Mouse (Mus musculus): ENCODE measurements around the gene Ccdc149.

Ccdc149 gene

GRCm38 (mm10) chr5:52470991-52471801, at the start of gene Ccdc149:
Gene Ccdc149, minus strand, starts transcription at chr5:52471521.
- DNase-seq, result peak; percentile 20

GRCm38 (mm10) chr5:52519921-52520320, 48.6 kb upstream of the Ccdc149 start:
- no peak for DNase-seq

GRCm38 (mm10) chr5:52516072-52516476, 44.8 kb upstream of the Ccdc149 start:
- no peak for DNase-seq

- DNase-seq, result peak; percentile 53
Observed at GRCm38 (mm10) chr5:52515246-52516021, 44.1 kb upstream of the Ccdc149 start.

- no peak for DNase-seq
Observed at GRCm38 (mm10) chr5:52511089-52511488, 39.8 kb upstream of the Ccdc149 start.

GRCm38 (mm10) chr5:52509416-52509815, 38.1 kb upstream of the Ccdc149 start:
- no peak for DNase-seq

- no peak for DNase-seq
Observed at GRCm38 (mm10) chr5:52504666-52505065, 33.3 kb upstream of the Ccdc149 start.

GRCm38 (mm10) chr5:52504148-52504547, 32.8 kb upstream of the Ccdc149 start:
- DNase-seq, result no peak

GRCm38 (mm10) chr5:52495671-52496070, 24.4 kb upstream of the Ccdc149 start:
- DNase-seq, result no peak

GRCm38 (mm10) chr5:52491496-52491895, 20.2 kb upstream of the Ccdc149 start:
- DNase-seq, result no peak

GRCm38 (mm10) chr5:52487559-52488430, 16.5 kb upstream of the Ccdc149 start:
- no peak for DNase-seq

- DNase-seq, result no peak
Observed at GRCm38 (mm10) chr5:52476826-52477225, 5.5 kb upstream of the Ccdc149 start.

- DNase-seq, result peak; percentile 18
Observed at GRCm38 (mm10) chr5:52476292-52476701, 5.0 kb upstream of the Ccdc149 start.

GRCm38 (mm10) chr5:52473988-52474387, 2.7 kb upstream of the Ccdc149 start:
- no peak for DNase-seq

- no peak for DNase-seq
Observed at GRCm38 (mm10) chr5:52470551-52470950, 770 bp downstream of the Ccdc149 start.

GRCm38 (mm10) chr5:52467841-52468240, 3.5 kb downstream of the Ccdc149 start:
- DNase-seq, result no peak

GRCm38 (mm10) chr5:52462447-52462846, 8.9 kb downstream of the Ccdc149 start:
- no peak for DNase-seq

GRCm38 (mm10) chr5:52461434-52462124, 9.7 kb downstream of the Ccdc149 start:
- no peak for DNase-seq

- DNase-seq, result no peak
Observed at GRCm38 (mm10) chr5:52459308-52459707, 12.0 kb downstream of the Ccdc149 start.

- no peak for DNase-seq
Observed at GRCm38 (mm10) chr5:52457154-52457553, 14.2 kb downstream of the Ccdc149 start.

GRCm38 (mm10) chr5:52450821-52451220, 20.5 kb downstream of the Ccdc149 start:
- DNase-seq, result no peak

- no peak for DNase-seq
Observed at GRCm38 (mm10) chr5:52449187-52449586, 22.1 kb downstream of the Ccdc149 start.

All from thymus, postnatal 25 days (tissue).